ENCODE assay signal across 24 mouse cellular contexts in the genomic region with DNA sequence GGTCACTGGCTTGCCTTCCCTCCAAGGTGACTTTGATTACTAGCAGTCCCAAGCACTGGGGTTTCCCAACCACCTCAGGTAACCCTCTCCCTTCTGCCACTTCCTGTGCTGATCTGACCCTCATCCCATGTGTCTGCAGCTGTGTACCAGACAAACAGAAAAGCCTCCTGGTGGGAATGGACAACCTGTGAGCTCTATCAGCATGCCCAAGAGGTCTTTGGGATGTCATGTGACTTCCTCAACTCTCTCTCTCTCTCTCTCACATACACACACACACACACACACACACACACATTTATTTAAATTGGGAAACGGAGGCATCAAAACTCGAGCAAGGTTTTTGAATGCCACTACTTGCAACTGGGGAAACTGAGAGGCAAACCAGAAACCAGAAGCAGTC. TPM values are rescaled to one million over a fixed set of nuclear protein-coding genes. Genes with fewer than 3 reads are reported as not detected.
A peak's percentile ranks its signal among the peaks of the same experiment; 100 is the strongest.
DNase-seq lines count a peak whose midpoint lies in the region; ATAC-seq lines count a peak whose summit lies in the region.
"Had no signal": no experiment of that assay in that cellular context is flagged by ENCODE, and none has a peak within 500 bp of the region (broad histone marks: within the 10 kb centered on the region; RNA-seq: fewer than 3 reads in every experiment).

No protein-coding gene starts in this region.

- no peak overlapping the region for H3K9ac ChIP-seq in heart, embryonic 12.5 days
- H3K9ac ChIP-seq in hindbrain, embryonic 11.5 days (ENCODE audit: low read depth, low read length), result no peak overlapping the region
- H3K9ac ChIP-seq in kidney, embryonic 16.5 days (replicated peaks; ENCODE audit: low read length), result no peak overlapping the region
- H3K9ac ChIP-seq: embryonic facial prominence, embryonic 12.5 days; kidney, embryonic 15.5 days; liver, embryonic 13.5 days; neural tube, embryonic 15.5 days had no signal

- no peaks in the 10 kb centered on the region for H3K36me3 ChIP-seq in heart, embryonic 12.5 days
- no peaks in the 10 kb centered on the region for H3K36me3 ChIP-seq in hindbrain, embryonic 10.5 days
- H3K36me3 ChIP-seq in hindbrain, embryonic 11.5 days (ENCODE audit: control insufficient read depth, insufficient read depth, low read length), result no peaks in the 10 kb centered on the region
- no peaks in the 10 kb centered on the region for H3K36me3 ChIP-seq in kidney, embryonic 16.5 days (ENCODE audit: insufficient read depth, low read length)
- H3K36me3 ChIP-seq: embryonic facial prominence, embryonic 12.5 days; kidney, embryonic 15.5 days; liver, embryonic 13.5 days; neural tube, embryonic 15.5 days had no signal

- H3K4me2 ChIP-seq in heart, embryonic 12.5 days, result peak overlapping the region; percentile 20; the same call in 1 of the 2 replicates
- no peak overlapping the region for H3K4me2 ChIP-seq in hindbrain, embryonic 11.5 days (replicated peaks; ENCODE audit: low read depth, low read length)
- no peak overlapping the region for H3K4me2 ChIP-seq in kidney, embryonic 16.5 days (replicated peaks; ENCODE audit: low read depth, low read length)
- H3K4me2 ChIP-seq: embryonic facial prominence, embryonic 12.5 days; kidney, embryonic 15.5 days; liver, embryonic 13.5 days; midbrain, embryonic 11.5 days; neural tube, embryonic 15.5 days had no signal

- H3K27me3 ChIP-seq in heart, embryonic 12.5 days (replicated peaks), result no peaks in the 10 kb centered on the region; the same call in 1 of the 2 replicates
- H3K27me3 ChIP-seq in hindbrain, embryonic 10.5 days (ENCODE audit: insufficient read depth, poor library complexity, severe bottlenecking), result no peaks in the 10 kb centered on the region
- H3K27me3 ChIP-seq in hindbrain, embryonic 11.5 days (ENCODE audit: control insufficient read depth, insufficient read depth, low read length), result no peaks in the 10 kb centered on the region
- no peaks in the 10 kb centered on the region for H3K27me3 ChIP-seq in kidney, embryonic 16.5 days (ENCODE audit: insufficient read depth, low read length)
- H3K27me3 ChIP-seq: embryonic facial prominence, embryonic 12.5 days; kidney, embryonic 15.5 days; liver, embryonic 13.5 days; neural tube, embryonic 15.5 days had no signal

- H3K4me1 ChIP-seq in heart, embryonic 12.5 days (replicated peaks), result peaks cover 25% of the 10 kb centered on the region
- H3K4me1 ChIP-seq in hindbrain, embryonic 10.5 days (replicated peaks), result no peaks in the 10 kb centered on the region
- no peaks in the 10 kb centered on the region for H3K4me1 ChIP-seq in hindbrain, embryonic 11.5 days (replicated peaks; ENCODE audit: control insufficient read depth, insufficient read depth, low read length)
- H3K4me1 ChIP-seq in kidney, embryonic 16.5 days (ENCODE audit: insufficient read depth, low read length), result peaks cover 9% of the 10 kb centered on the region
- H3K4me1 ChIP-seq: embryonic facial prominence, embryonic 12.5 days; liver, embryonic 13.5 days; neural tube, embryonic 15.5 days had no signal

- peak overlapping the region; percentile 53 for H3K27ac ChIP-seq in heart, embryonic 12.5 days (ENCODE audit: poor library complexity, severe bottlenecking)
- H3K27ac ChIP-seq in hindbrain, embryonic 10.5 days, result 0 out of 2 replicates have a peak overlapping the region, but pooled peaks have one; percentile 16
- no peak overlapping the region for H3K27ac ChIP-seq in hindbrain, embryonic 11.5 days (ENCODE audit: low read depth, low read length)
- H3K27ac ChIP-seq in kidney, embryonic 16.5 days (ENCODE audit: low read length), result no peak overlapping the region
- H3K27ac ChIP-seq: embryonic facial prominence, embryonic 12.5 days; kidney, embryonic 15.5 days; liver, embryonic 13.5 days; neural tube, embryonic 15.5 days had no signal

- no peaks in the 10 kb centered on the region for H3K9me3 ChIP-seq in heart, embryonic 12.5 days (replicated peaks)
- no peaks in the 10 kb centered on the region for H3K9me3 ChIP-seq in hindbrain, embryonic 10.5 days
- H3K9me3 ChIP-seq in hindbrain, embryonic 11.5 days (ENCODE audit: control insufficient read depth, low read length), result no peaks in the 10 kb centered on the region
- H3K9me3 ChIP-seq in kidney, embryonic 16.5 days (ENCODE audit: low read length), result no peaks in the 10 kb centered on the region
- H3K9me3 ChIP-seq: embryonic facial prominence, embryonic 12.5 days; kidney, embryonic 15.5 days; liver, embryonic 13.5 days; neural tube, embryonic 15.5 days had no signal

- no peak for DNase-seq in heart, adult 9 months (ENCODE audit: low spot score in 2 of 2)
- no peak for DNase-seq in hindbrain, embryonic 10.5 days (ENCODE audit: low spot score)
- DNase-seq in hindbrain, embryonic 11.5 days (ENCODE audit: low spot score), result no peak
- peak; percentile 39 for DNase-seq in CD4-positive, CD25-positive, alpha-beta regulatory T cell, adult 2 months (ENCODE audit: low read depth, low spot score)
- DNase-seq: adrenal gland, postnatal 10 days; cerebellum, adult 18-20 months; cerebellum, postnatal 14 days; gastrocnemius, postnatal 25 days; kidney, postnatal 4 days; liver, embryonic 13.5 days; thymus, adult 18-20 months had no signal

- no peak for ATAC-seq in heart, embryonic 12.5 days (ENCODE audit: insufficient number of reproducible peaks, low FRiP score)
- ATAC-seq in hindbrain, embryonic 11.5 days (ENCODE audit: low FRiP score), result no peak
- ATAC-seq in inflammation-experienced regulatory T-cells, adult 6 months, result peak; percentile 54
- ATAC-seq in kidney, embryonic 16.5 days (ENCODE audit: low FRiP score, low TSS enrichment), result no peak
- ATAC-seq: intestine, postnatal 0 days had no signal

- 54% methylated on average over 2 of the region's 2 CpGs for WGBS in heart, embryonic 12.5 days
- WGBS in hindbrain, embryonic 10.5 days, result 58% methylated on average over 2 of the region's 2 CpGs
- 76% methylated on average over 2 of the region's 2 CpGs for WGBS in hindbrain, embryonic 11.5 days
- WGBS in kidney, embryonic 16.5 days, result 73% methylated on average over 2 of the region's 2 CpGs

- no peak overlapping the region for H3K4me3 ChIP-seq in heart, embryonic 12.5 days
- no peak overlapping the region for H3K4me3 ChIP-seq in hindbrain, embryonic 10.5 days
- no peak overlapping the region for H3K4me3 ChIP-seq in hindbrain, embryonic 11.5 days (ENCODE audit: low read depth, low read length)
- no peak overlapping the region for H3K4me3 ChIP-seq in kidney, embryonic 16.5 days (ENCODE audit: low read length)
- H3K4me3 ChIP-seq: embryonic facial prominence, embryonic 12.5 days; kidney, embryonic 15.5 days; liver, embryonic 13.5 days; neural tube, embryonic 15.5 days had no signal

RNA-seq across cellular contexts. Expression of gene Pgpep1l, which starts 6.3 kb away (rescaled TPM):
- 0.50 TPM in 1 of 2 replicates, not detected in the other for polyA plus RNA-seq in heart, embryonic 12.5 days (2016; fragmentation: Nextera tagmentation; extraction: Ambion mirVana)
- not detected in 2 replicates for polyA plus RNA-seq in hindbrain, embryonic 10.5 days (2016; fragmentation: Nextera tagmentation; extraction: Ambion mirVana)
- polyA plus RNA-seq in hindbrain, embryonic 11.5 days (2014; fragmentation: Nextera tagmentation; extraction: Ambion mirVana), result not detected in 2 replicates
- polyA plus RNA-seq in inflammation-experienced regulatory T-cells, adult 6 months (2017; shearing (Covaris generic)), result 1 to 10 TPM in 2 of 3 experiments, under 1 TPM in 1; 0.98 to 6.9 (median 4.2) TPM
- polyA plus RNA-seq in kidney, embryonic 16.5 days (2015; fragmentation: Nextera tagmentation; extraction: Ambion mirVana), result not detected in 2 replicates
- polyA plus RNA-seq: embryonic facial prominence, embryonic 12.5 days; forebrain, embryonic 11.5 days; hindbrain, embryonic 16.5 days; intestine, postnatal 0 days; liver, embryonic 13.5 days; lung, embryonic 16.5 days; midbrain, embryonic 11.5 days; neural tube, embryonic 15.5 days; small intestine, adult 2 months; stomach, embryonic 16.5 days had no signal

RNA-seq across cellular contexts. Expression of gene Fam169b, which starts 15.9 kb away (rescaled TPM):
- 0.15 TPM in 1 of 2 replicates, not detected in the other for polyA plus RNA-seq in heart, embryonic 12.5 days (2016; fragmentation: Nextera tagmentation; extraction: Ambion mirVana)
- 0.80 and 1.2 TPM in 2 replicates for polyA plus RNA-seq in hindbrain, embryonic 10.5 days (2016; fragmentation: Nextera tagmentation; extraction: Ambion mirVana)
- polyA plus RNA-seq in hindbrain, embryonic 11.5 days (2014; fragmentation: Nextera tagmentation; extraction: Ambion mirVana), result 0.21 and 0.36 TPM in 2 replicates
- 100 to 1,000 TPM in 2 of 3 experiments, 10 to 100 TPM in 1; 45.3 to 127 (median 108) TPM for polyA plus RNA-seq in inflammation-experienced regulatory T-cells, adult 6 months (2017; shearing (Covaris generic))
- polyA plus RNA-seq in kidney, embryonic 16.5 days (2015; fragmentation: Nextera tagmentation; extraction: Ambion mirVana), result 1.1 and 1.5 TPM in 2 replicates
- polyA plus RNA-seq: hindbrain, embryonic 16.5 days had no signal

Comparison
In these comparisons a context has a peak if more than half of its experiments do, and no peak if none do; other contexts are left out.
1. H3K27ac ChIP-seq: peak in heart, embryonic 12.5 days (single experiment) and hindbrain, embryonic 10.5 days (single experiment); none in hindbrain, embryonic 11.5 days (single experiment) and kidney, embryonic 16.5 days (single experiment).
2. RNA of gene Fam169b, which starts 15.9 kb away (polyA plus RNA-seq): 45.3 to 127 TPM in inflammation-experienced regulatory T-cells, adult 6 months; 0.80 to 1.2 TPM in hindbrain, embryonic 10.5 days, 1.1 to 1.5 TPM in kidney, embryonic 16.5 days, 0.21 to 0.36 TPM in hindbrain, embryonic 11.5 days and 0.15 TPM in heart, embryonic 12.5 days; every median in the first group is over 10 times any median in the second.